Mouse (Mus musculus): ENCODE results near the gene Setd5.

Setd5 gene

GRCm38 (mm10) chr6:113076686-113077516, at the start of gene Setd5:
Gene Setd5, plus strand, starts transcription at chr6:113077365.
- peak; percentile 97 for DNase-seq (ENCODE audit: low spot score in 2 of 2)

GRCm38 (mm10) chr6:113027446-113027845, 49.7 kb upstream of the Setd5 start:
- DNase-seq (ENCODE audit: low spot score in 2 of 2), result no peak

GRCm38 (mm10) chr6:113029006-113029405, 48.2 kb upstream of the Setd5 start:
- no peak for DNase-seq (ENCODE audit: low spot score in 2 of 2)

GRCm38 (mm10) chr6:113030553-113030952, 46.6 kb upstream of the Setd5 start:
- DNase-seq (ENCODE audit: low spot score in 2 of 2), result no peak

- DNase-seq (ENCODE audit: low spot score in 2 of 2), result no peak
Measured at GRCm38 (mm10) chr6:113030970-113031660, 46.0 kb upstream of the Setd5 start.

GRCm38 (mm10) chr6:113032121-113032520, 45.0 kb upstream of the Setd5 start:
- DNase-seq (ENCODE audit: low spot score in 2 of 2), result no peak

GRCm38 (mm10) chr6:113033185-113033584, 44.0 kb upstream of the Setd5 start:
- DNase-seq (ENCODE audit: low spot score in 2 of 2), result no peak

- DNase-seq (ENCODE audit: low spot score in 2 of 2), result no peak
Measured at GRCm38 (mm10) chr6:113034466-113034865, 42.7 kb upstream of the Setd5 start.

- DNase-seq (ENCODE audit: low spot score in 2 of 2), result no peak
Measured at GRCm38 (mm10) chr6:113036463-113037175, 40.5 kb upstream of the Setd5 start.

- peak in 1 of 2 experiments; percentile 60 for DNase-seq (ENCODE audit: low spot score in 2 of 2)
Measured at GRCm38 (mm10) chr6:113037946-113038734, 39.0 kb upstream of the Setd5 start.

- no peak for DNase-seq (ENCODE audit: low spot score in 2 of 2)
Measured at GRCm38 (mm10) chr6:113038735-113039058, 38.5 kb upstream of the Setd5 start.

GRCm38 (mm10) chr6:113040319-113040718, 36.8 kb upstream of the Setd5 start:
- no peak for DNase-seq (ENCODE audit: low spot score in 2 of 2)

- DNase-seq (ENCODE audit: low spot score in 2 of 2), result no peak
Measured at GRCm38 (mm10) chr6:113041215-113041990, 35.8 kb upstream of the Setd5 start.

- DNase-seq (ENCODE audit: low spot score in 2 of 2), result no peak
Measured at GRCm38 (mm10) chr6:113045575-113045974, 31.6 kb upstream of the Setd5 start.

GRCm38 (mm10) chr6:113046041-113046975, 30.9 kb upstream of the Setd5 start, which contains the start of gene Thumpd3:
Gene Thumpd3, plus strand, starts transcription at chr6:113046225.
- DNase-seq (ENCODE audit: low spot score in 2 of 2), result peak; percentile 94 to 96

GRCm38 (mm10) chr6:113047016-113047746, 30.0 kb upstream of the Setd5 start:
- DNase-seq (ENCODE audit: low spot score in 2 of 2), result no peak

- no peak for DNase-seq (ENCODE audit: low spot score in 2 of 2)
Measured at GRCm38 (mm10) chr6:113048371-113048770, 28.8 kb upstream of the Setd5 start.

GRCm38 (mm10) chr6:113049159-113049558, 28.0 kb upstream of the Setd5 start:
- DNase-seq (ENCODE audit: low spot score in 2 of 2), result no peak

GRCm38 (mm10) chr6:113052972-113053371, 24.2 kb upstream of the Setd5 start:
- DNase-seq (ENCODE audit: low spot score in 2 of 2), result no peak
